Mouse (Mus musculus) cortical plate, adult 2 months (tissue): ENCODE results near the gene Sirt4.

ENCODE experiments used
- CTCF ChIP-seq: fragments of 200-500 bp; IDR thresholded peaks from 2 replicates; pipeline ENCODE4 v1.5.1; 2011; ENCODE audit warnings: mild to moderate bottlenecking, control low read depth, low read length; ENCODE audit not compliant: insufficient read depth; ENCODE audit errors: extremely low read depth
- POLR2A ChIP-seq: fragments of 200-500 bp; IDR thresholded peaks from 2 replicates; pipeline ENCODE4 v1.6.1; 2011; ENCODE audit warnings: mild to moderate bottlenecking, low read length, control low read depth; ENCODE audit not compliant: insufficient read depth; ENCODE audit errors: extremely low read depth

GRCm38 (mm10) chr5:115437945-115438315 lies 46.6 kb downstream of the Sirt4 start:
- TF ChIP-seq CTCF (no peak), POLR2A (no peak)
